Mouse (Mus musculus) hindbrain, embryonic 13.5 days (tissue): ENCODE data around the gene Mup6. TPM values are rescaled to one million over a fixed set of nuclear protein-coding genes. Genes with fewer than 3 reads are reported as not detected.
"Not testable (repeated sequence)": the region's sequence is repeated elsewhere in the genome, so short reads cannot be mapped to it uniquely, and the experiment has no call there.

Experiments
- ATAC-seq: fragments of 200-750 bp; cut with Nextera tagmentation; 2 replicates; pipeline ENCODE4 v1.8.0; 2017; ENCODE audit warnings: moderate TSS enrichment; ENCODE audit not compliant: low FRiP score
- H3K27ac ChIP-seq: fragments of 300-500 bp; sonication (generic); 2 replicates; pipeline ENCODE4 v1.5.1; 2015; ENCODE audit warnings: inconsistent platforms, mild to moderate bottlenecking, moderate library complexity
- H3K27me3 ChIP-seq: fragments of 300-500 bp; sonication (generic); 2 replicates; pipeline ENCODE4 v1.6.1; 2015; ENCODE audit warnings: mild to moderate bottlenecking, inconsistent platforms
- H3K36me3 ChIP-seq: fragments of 300-500 bp; sonication (generic); 2 replicates; pipeline ENCODE4 v1.6.1; 2015; ENCODE audit warnings: mild to moderate bottlenecking, inconsistent platforms
- H3K4me1 ChIP-seq: fragments of 300-500 bp; sonication (generic); replicated peaks from 2 replicates; pipeline ENCODE4 v1.6.1; 2015; ENCODE audit warnings: inconsistent platforms
- H3K4me2 ChIP-seq: fragments of 300-500 bp; sonication (generic); 2 replicates; pipeline ENCODE4 v1.6.1; 2015; ENCODE audit warnings: inconsistent platforms, mild to moderate bottlenecking, moderate library complexity
- H3K4me3 ChIP-seq: fragments of 300-500 bp; sonication (generic); 2 replicates; pipeline ENCODE4 v1.5.1; 2015; ENCODE audit warnings: mild to moderate bottlenecking, inconsistent platforms
- H3K9ac ChIP-seq: fragments of 300-500 bp; sonication (generic); 2 replicates; pipeline ENCODE4 v1.6.1; 2015; ENCODE audit warnings: mild to moderate bottlenecking, inconsistent platforms
- H3K9me3 ChIP-seq: fragments of 300-500 bp; sonication (generic); 2 replicates; pipeline ENCODE4 v1.6.1; 2016; ENCODE audit warnings: inconsistent platforms
- WGBS: fragments of 180-500 bp; shearing (Covaris S2); methylation state at CpG from one replicate; pipeline ENCODE4 v1.1.7; 2015; 5-methylcytosine and 5-hydroxymethylcytosine counted together
- polyA plus RNA-seq: library from polyadenylated mRNA; unstranded; fragments of >200 nt; fragmentation: Nextera tagmentation; extraction: Ambion mirVana; gene quantifications from 2 replicates; pipeline ENCODE4 v1.2.1, GENCODE M21; 2015

The Mup6 gene
- not detected in 2 replicates for polyA plus RNA-seq

DNA sequence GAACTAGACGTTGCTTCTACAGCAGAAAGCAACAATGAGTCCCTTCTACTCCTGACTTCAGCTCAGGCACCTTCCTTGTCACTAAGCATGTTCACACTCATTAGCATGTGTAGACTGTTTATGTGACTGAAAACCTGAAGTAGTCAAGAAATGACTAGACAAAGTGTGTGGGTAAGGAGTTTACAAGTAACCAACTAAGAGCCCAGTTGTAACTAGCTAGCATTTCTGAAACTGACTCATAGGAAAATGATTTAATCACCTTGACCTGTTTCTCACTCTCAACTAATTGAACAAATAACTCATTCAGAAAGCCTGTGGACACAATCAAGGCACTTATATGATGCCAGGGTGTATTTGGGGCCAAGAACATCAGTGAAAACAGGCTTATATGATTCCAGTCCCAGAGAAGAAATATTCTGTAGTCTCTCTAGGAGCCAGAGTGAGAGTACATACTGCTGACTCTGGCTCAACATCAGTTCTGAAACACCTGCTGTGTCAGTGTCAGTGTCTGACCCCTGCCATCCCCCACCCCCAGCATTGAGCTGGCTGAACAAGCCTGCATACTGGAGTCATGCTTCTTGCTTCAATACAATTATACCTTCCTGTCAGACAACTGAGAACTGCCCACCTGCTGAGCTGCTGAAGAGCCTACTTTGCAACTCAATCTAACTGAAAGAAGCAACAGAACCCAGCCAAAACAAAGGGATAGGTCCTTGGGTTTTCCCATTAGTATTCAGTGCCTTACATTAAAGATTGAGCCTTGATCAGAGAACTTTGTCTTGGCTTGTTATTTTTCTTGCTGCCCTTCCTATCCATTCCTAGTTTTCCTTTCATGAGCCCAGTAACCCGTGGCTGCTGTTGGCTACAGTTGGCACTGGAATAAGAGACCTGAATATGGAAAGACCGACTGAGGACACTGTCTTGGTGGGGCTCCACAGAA lies at the start of gene Mup6:
Gene Mup6, plus strand, starts transcription at position 890 of the 940 bp plus-strand sequence.
- H3K27me3 ChIP-seq, result no peaks in the 10 kb centered on the region
- no peak within 1 kb of the TSS for H3K9ac ChIP-seq
- 25% methylated on average over 3 of the region's 3 CpGs for WGBS
- H3K4me3 ChIP-seq, result no peak within 1 kb of the TSS
- no peak within 1 kb of the TSS for H3K27ac ChIP-seq
- no peaks in the 10 kb centered on the region for H3K36me3 ChIP-seq
- H3K4me2 ChIP-seq, result no peak within 1 kb of the TSS
- no peaks in the 10 kb centered on the region for H3K4me1 ChIP-seq
- no peaks in the 10 kb centered on the region for H3K9me3 ChIP-seq
- ATAC-seq, result no peak

DNA sequence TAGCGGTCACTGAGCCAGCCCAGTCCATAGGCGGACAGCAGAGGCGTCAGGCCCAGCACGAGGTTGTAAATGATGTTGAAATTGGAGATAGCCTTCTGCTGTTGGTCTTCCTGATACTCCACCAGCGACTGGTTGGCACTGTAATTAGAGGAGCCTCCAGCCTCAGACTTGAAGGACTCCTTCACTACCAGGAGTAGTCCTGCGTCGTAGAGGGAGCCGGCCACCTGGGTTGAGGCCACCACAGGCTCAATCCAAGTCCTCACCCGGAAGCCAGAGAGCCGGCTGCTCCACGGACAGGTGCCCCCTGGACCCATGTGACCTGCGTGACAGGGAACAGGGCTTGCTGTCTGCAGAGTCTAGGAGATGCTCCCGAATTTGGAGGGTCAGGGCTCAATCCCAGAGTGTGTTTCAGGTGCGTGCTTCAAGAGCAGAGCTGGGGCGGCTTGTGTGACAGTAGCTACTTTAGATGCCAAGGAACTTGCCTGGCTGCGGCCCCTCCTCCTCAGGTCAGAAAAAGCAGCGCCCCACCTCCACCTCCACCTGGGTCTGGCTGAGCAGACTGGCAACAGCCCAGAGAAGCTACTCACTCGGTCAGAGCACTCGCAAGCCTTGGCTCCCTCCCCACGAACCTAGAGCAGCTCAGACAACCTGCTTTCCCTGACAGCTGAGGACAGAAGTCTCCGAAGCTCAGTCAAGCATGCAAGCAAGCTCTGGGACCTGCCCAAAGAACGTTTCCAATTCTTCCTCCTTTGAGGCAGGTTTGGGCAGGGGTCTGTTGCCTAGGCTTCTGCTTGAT lies 49.3 kb upstream of the Mup6 start, which contains the start of gene Slc46a2:
Gene Slc46a2, minus strand, starts transcription at position 449 of the 796 bp plus-strand sequence.
- H3K4me2 ChIP-seq, result peak within 1 kb of the TSS; percentile 4; the same call in 1 of the 2 replicates
- peaks cover 24% of the 10 kb centered on the region for H3K27me3 ChIP-seq
- H3K9me3 ChIP-seq, result no peaks in the 10 kb centered on the region
- no peak within 1 kb of the TSS for H3K9ac ChIP-seq
- no peak within 1 kb of the TSS for H3K27ac ChIP-seq
- no peak within 1 kb of the TSS for H3K4me3 ChIP-seq
- no peaks in the 10 kb centered on the region for H3K36me3 ChIP-seq
- no peak for ATAC-seq
- 17% methylated on average over 22 of the region's 22 CpGs for WGBS
- no peaks in the 10 kb centered on the region for H3K4me1 ChIP-seq

- Histone ChIP-seq H3K4me2 (no peak overlapping the region), H3K27ac (no peak overlapping the region), H3K9me3 (no peaks in the 10 kb centered on the region), H3K9ac (no peak overlapping the region), H3K27me3 (peaks cover 24% of the 10 kb centered on the region), H3K4me1 (no peaks in the 10 kb centered on the region), H3K4me3 (no peak overlapping the region), H3K36me3 (no peaks in the 10 kb centered on the region)
- no peak for ATAC-seq
- 98% methylated on average over 3 of the region's 3 CpGs for WGBS
Measured at GRCm38 (mm10) chr4:59917966-59918365, 46.1 kb upstream of the Mup6 start.

GRCm38 (mm10) chr4:59925082-59925481 lies 39.0 kb upstream of the Mup6 start:
- Histone ChIP-seq H3K4me3 (no peak overlapping the region), H3K27ac (no peak overlapping the region), H3K9ac (no peak overlapping the region), H3K27me3 (no peaks in the 10 kb centered on the region), H3K36me3 (no peaks in the 10 kb centered on the region), H3K9me3 (no peaks in the 10 kb centered on the region), H3K4me2 (no peak overlapping the region), H3K4me1 (no peaks in the 10 kb centered on the region)
- no peak for ATAC-seq
- WGBS, result 88% methylated on average over 9 of the region's 9 CpGs

DNA sequence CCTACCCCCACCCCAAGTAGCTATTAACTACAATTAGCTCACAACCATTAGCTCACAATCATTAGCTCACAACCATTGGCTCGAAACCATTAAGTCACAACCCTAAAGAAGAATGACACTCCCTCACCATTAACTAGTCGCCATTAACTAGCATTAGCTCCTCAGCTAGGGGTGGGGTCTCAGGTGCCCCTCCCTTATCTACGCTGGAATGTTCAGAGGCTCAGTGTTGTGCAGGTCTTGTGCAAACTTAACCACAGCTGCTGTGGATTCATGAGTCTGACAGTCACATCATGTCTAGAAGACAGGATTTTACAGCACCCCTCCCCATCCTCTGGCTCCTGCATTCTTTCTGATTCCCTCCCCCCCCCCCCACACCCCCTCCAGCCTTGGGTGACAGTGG lies 36.4 kb upstream of the Mup6 start:
- WGBS, result 89% methylated on average over 3 of the region's 3 CpGs
- Histone ChIP-seq H3K4me2 (no peak overlapping the region), H3K4me3 (no peak overlapping the region), H3K36me3 (no peaks in the 10 kb centered on the region), H3K27me3 (no peaks in the 10 kb centered on the region), H3K9ac (no peak overlapping the region), H3K4me1 (no peaks in the 10 kb centered on the region), H3K9me3 (no peaks in the 10 kb centered on the region), H3K27ac (no peak overlapping the region)
- ATAC-seq, result no peak

GRCm38 (mm10) chr4:59928347-59928746 lies 35.7 kb upstream of the Mup6 start:
- peak; percentile 50; the same call in 1 of the 2 replicates for ATAC-seq
- 23% methylated on average over 6 of the region's 6 CpGs for WGBS

GRCm38 (mm10) chr4:59932505-59933281 lies 31.4 kb upstream of the Mup6 start:
- Histone ChIP-seq H3K9me3 (no peaks in the 10 kb centered on the region), H3K4me1 (no peaks in the 10 kb centered on the region), H3K4me3 (no peak overlapping the region), H3K4me2 (no peak overlapping the region), H3K27ac (no peak overlapping the region), H3K36me3 (no peaks in the 10 kb centered on the region), H3K9ac (no peak overlapping the region), H3K27me3 (no peaks in the 10 kb centered on the region)
- peak; percentile 90 for ATAC-seq
- WGBS, result 62% methylated on average over 6 of the region's 6 CpGs

More at GRCm38 (mm10) chr4:59928347-59928746, 35.7 kb upstream of the Mup6 start:
- no peaks in the 10 kb centered on the region for H3K36me3 ChIP-seq
- no peaks in the 10 kb centered on the region for H3K9me3 ChIP-seq
- no peak overlapping the region for H3K4me3 ChIP-seq
- no peaks in the 10 kb centered on the region for H3K4me1 ChIP-seq
- H3K27me3 ChIP-seq, result no peaks in the 10 kb centered on the region
- no peak overlapping the region for H3K4me2 ChIP-seq
- H3K9ac ChIP-seq, result no peak overlapping the region
- H3K27ac ChIP-seq, result no peak overlapping the region

DNA sequence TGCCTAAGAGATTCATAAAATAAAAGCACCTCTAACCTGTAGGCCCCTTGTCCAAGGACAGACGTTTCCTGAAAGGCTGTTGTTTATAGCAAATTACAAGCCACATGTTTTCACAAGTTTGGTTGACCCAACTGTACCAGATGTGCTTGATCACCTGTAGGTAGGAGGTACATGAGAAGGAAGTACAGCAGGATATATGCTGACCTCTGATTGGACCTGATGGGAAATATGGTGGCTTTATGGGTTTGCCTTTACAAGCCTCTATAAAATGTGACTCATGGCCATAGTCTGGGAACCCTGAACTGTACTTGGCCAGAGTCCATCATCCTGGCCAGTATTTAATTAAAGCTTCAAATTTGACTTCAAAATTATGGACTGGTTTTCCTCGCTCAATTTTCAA lies 26.6 kb upstream of the Mup6 start:
- 87% methylated on average over 2 of the region's 2 CpGs for WGBS

GRCm38 (mm10) chr4:59960610-59961009 lies 3.5 kb upstream of the Mup6 start, which contains the start of gene Mup4:
Mup4 (minus strand) TSS chr4:59960710.
- H3K4me2 ChIP-seq, result no peak within 1 kb of the TSS
- no peaks in the 10 kb centered on the region for H3K27me3 ChIP-seq
- no peak for ATAC-seq
- H3K4me1 ChIP-seq, result no peaks in the 10 kb centered on the region
- 87% methylated on average over 3 of the region's 3 CpGs for WGBS
- no peaks in the 10 kb centered on the region for H3K36me3 ChIP-seq
- no peak within 1 kb of the TSS for H3K9ac ChIP-seq
- H3K4me3 ChIP-seq, result no peak within 1 kb of the TSS
- no peaks in the 10 kb centered on the region for H3K9me3 ChIP-seq
- H3K27ac ChIP-seq, result no peak within 1 kb of the TSS

More for the DNA sequence above, 26.6 kb upstream of the Mup6 start:
- Histone ChIP-seq H3K9ac (no peak overlapping the region), H3K27ac (no peak overlapping the region), H3K36me3 (no peaks in the 10 kb centered on the region), H3K4me2 (no peak overlapping the region), H3K27me3 (no peaks in the 10 kb centered on the region), H3K9me3 (no peaks in the 10 kb centered on the region), H3K4me1 (no peaks in the 10 kb centered on the region), H3K4me3 (no peak overlapping the region)
- ATAC-seq, result no peak

DNA sequence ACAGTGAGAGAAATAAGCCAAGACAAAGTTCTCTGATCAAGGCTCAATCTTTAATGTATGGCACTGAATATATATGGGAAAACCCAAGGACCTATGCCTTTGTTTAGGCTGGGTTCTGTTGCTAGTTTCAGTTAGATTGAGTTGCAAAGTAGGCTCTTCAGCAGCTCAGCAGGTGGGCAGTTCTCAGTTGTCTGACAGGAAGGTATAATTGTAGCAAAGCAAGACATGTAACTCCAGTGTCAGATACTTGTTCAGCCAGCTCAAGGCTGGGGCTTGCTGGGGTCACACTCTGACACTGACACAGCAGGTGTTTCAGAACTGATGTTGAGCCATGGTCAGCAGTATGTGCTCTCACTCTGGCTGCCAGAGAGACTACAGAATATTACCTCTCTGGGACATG lies 33.8 kb downstream of the Mup6 start:
- not testable (repeated sequence) for ATAC-seq, H3K36me3 ChIP-seq, H3K4me2 ChIP-seq, H3K27me3 ChIP-seq, H3K27ac ChIP-seq, H3K4me1 ChIP-seq, H3K9me3 ChIP-seq, H3K4me3 ChIP-seq, H3K9ac ChIP-seq

GRCm38 (mm10) chr4:60020141-60020540 lies 56.0 kb downstream of the Mup6 start:
- 93% methylated on average over 7 of the region's 7 CpGs for WGBS
- H3K27me3 ChIP-seq, H3K36me3 ChIP-seq, H3K4me1 ChIP-seq, H3K9me3 ChIP-seq, H3K4me2 ChIP-seq, H3K9ac ChIP-seq, H3K27ac ChIP-seq, H3K4me3 ChIP-seq, ATAC-seq: not testable (repeated sequence)
